Mouse (Mus musculus): ENCODE measurements around the gene Rmnd5b.

Rmnd5b gene

DNA sequence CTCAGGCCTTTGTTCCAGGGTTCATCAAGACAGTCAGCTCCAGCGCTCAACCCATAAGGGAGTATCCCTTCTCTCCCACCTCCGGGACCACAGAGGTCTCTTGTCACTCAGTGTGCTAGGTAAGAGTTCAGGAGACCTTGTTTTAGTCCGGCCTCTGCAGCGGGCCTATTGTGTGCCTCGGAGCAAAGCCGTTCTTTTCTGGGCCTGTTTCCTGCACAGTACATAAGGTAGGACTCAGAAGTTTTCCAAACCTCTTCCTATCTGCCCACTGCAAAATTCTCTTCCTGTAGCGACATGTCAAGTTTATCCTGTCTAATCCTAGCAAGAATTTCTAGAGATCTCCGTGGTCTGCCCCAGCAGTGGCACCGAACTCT, 51.7 kb downstream of the Rmnd5b start:
- Histone ChIP-seq H3K36me3 (ENCODE audit: control insufficient read depth, insufficient read depth, low read length, poor library complexity, severe bottlenecking) (peaks cover 5% of the 10 kb centered on the region), H3K27me3 (ENCODE audit: control insufficient read depth, insufficient read depth, low read length, poor library complexity, severe bottlenecking) (no peaks in the 10 kb centered on the region)
- no peak for DNase-seq (ENCODE audit: low read depth, low spot score)

GRCm38 (mm10) chr11:51582713-51583112, 53.0 kb downstream of the Rmnd5b start:
- peak; percentile 87 for DNase-seq (ENCODE audit: low read depth, low spot score)
- Histone ChIP-seq H3K27me3 (ENCODE audit: control insufficient read depth, insufficient read depth, low read length, poor library complexity, severe bottlenecking) (no peaks in the 10 kb centered on the region), H3K36me3 (ENCODE audit: control insufficient read depth, insufficient read depth, low read length, poor library complexity, severe bottlenecking) (peaks cover 3% of the 10 kb centered on the region)

GRCm38 (mm10) chr11:51579024-51579423, 56.7 kb downstream of the Rmnd5b start:
- Histone ChIP-seq H3K27me3 (ENCODE audit: control insufficient read depth, insufficient read depth, low read length, poor library complexity, severe bottlenecking) (no peaks in the 10 kb centered on the region), H3K36me3 (ENCODE audit: control insufficient read depth, insufficient read depth, low read length, poor library complexity, severe bottlenecking) (no peaks in the 10 kb centered on the region; the same call in 1 of the 2 replicates)
- no peak for DNase-seq (ENCODE audit: low read depth, low spot score)

- Histone ChIP-seq H3K27me3 (ENCODE audit: control insufficient read depth, insufficient read depth, low read length, poor library complexity, severe bottlenecking) (no peaks in the 10 kb centered on the region), H3K36me3 (ENCODE audit: control insufficient read depth, insufficient read depth, low read length, poor library complexity, severe bottlenecking) (no peaks in the 10 kb centered on the region; the same call in 1 of the 2 replicates)
- peak; percentile 84 for DNase-seq (ENCODE audit: low read depth, low spot score)
Observed at GRCm38 (mm10) chr11:51577587-51577986, 58.1 kb downstream of the Rmnd5b start.

- Histone ChIP-seq H3K36me3 (ENCODE audit: control insufficient read depth, insufficient read depth, low read length, poor library complexity, severe bottlenecking) (no peaks in the 10 kb centered on the region; the same call in 1 of the 2 replicates), H3K27me3 (ENCODE audit: control insufficient read depth, insufficient read depth, low read length, poor library complexity, severe bottlenecking) (no peaks in the 10 kb centered on the region)
- DNase-seq (ENCODE audit: low read depth, low spot score): no peak
Observed at GRCm38 (mm10) chr11:51576454-51576853, 59.2 kb downstream of the Rmnd5b start.
